Mouse (Mus musculus): ENCODE results near the gene Zfp420. TPM values are rescaled to one million over a fixed set of nuclear protein-coding genes. Genes with fewer than 3 reads are reported as not detected.
"Not testable (repeated sequence)": the region's sequence is repeated elsewhere in the genome, so short reads cannot be mapped to it uniquely, and the experiment has no call there.

Gene Zfp420
- total RNA-seq (2021): 1 to 10 TPM; 2.9 to 3.2 TPM
- long read RNA-seq, experiment 1, partial matches to known transcripts: 0 of 1 reads
- long read RNA-seq, experiment 1, other reads (novel, unspliced or antisense): 1 of 1 reads
- long read RNA-seq, experiment 2, partial matches to known transcripts: 0 of 1 reads
- long read RNA-seq, experiment 2, other reads (novel, unspliced or antisense): 0 of 1 reads

DNA sequence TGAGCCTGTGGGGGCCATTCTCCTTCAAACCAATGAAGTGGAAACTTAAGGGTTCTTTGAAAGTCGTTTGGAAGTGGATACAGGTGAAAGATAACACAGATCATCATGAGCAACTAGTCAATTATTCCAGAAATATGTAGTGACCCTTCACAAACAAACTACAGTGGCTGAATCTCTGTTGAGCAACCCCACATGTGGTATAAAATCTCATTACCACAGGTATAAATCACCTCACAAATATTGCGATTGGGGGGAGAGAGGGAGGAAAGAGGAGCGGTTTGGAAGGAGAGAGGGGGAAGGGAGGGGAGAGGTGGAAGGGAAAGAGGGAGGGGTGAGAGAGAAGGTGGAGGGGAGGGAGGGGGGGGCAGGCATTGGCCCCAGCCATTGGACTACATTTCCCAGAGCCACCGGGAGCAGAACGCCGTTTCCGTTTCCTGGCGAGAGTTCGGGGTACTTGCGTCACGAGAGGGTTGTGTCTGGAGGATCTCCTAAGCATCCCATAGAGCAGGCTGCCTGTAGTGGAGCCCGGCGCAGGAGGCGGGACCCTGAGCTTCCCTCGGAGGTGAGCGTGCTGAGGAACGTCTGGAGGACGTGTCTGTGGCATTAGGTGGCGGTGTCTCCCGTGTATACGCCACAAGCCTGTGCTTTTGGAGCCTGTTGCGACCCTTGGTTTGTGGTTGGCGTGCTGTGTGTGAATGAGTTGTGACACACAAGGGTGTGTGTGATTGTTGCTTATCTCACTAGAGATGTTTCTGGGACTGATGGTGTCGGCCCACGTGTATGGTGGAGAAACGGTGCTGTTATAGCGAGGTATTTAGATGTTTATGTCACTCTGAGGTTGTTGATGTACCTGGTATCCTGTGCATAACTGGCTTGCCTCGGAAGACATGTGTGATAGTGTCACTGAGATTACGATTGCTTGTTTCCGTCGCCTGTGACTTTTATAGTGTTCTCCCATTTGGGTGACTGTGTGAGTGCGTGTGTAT lies at the start of gene Zfp420:
Gene Zfp420, plus strand, starts transcription at position 448 of the 986 bp plus-strand sequence.
- DNase-seq: peak; percentile 86

DNA sequence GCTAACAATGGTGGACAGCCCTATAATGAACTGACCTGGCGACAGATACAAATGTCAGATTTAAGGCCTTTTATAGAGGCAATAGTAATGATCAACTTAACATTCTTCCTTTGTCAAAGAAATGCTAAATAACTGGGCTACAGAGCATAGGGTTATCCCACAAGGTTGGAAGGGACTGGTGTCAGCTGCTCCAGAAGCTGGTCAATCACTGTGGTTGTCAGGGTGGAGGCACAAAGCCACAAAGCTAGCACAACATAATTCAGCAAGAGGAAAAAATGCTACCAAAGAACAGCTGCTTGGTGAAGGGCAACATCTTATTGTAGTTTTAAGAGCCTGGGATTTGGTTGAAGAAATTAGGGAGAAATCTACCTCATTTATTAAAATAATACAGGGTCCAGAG lies 47.5 kb upstream of the Zfp420 start:
- DNase-seq: no peak

DNA sequence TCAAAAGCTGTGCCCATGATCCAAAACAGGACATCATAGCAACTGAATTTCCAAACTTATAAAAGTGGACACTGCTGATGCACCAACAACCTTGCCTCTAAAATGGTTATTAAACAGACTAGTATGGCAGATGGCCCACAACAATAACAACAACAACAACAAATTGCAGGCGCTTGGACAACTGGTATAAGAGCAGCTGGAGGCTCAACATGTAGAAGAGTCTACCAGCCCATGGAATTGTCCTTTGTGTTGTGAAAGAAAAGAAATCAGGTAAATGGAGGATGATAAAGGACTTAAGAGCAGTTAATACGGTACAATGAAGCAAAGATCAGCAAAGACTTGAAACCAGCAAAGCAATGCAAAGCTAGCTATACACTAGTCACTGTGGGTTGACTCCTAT lies 45.4 kb upstream of the Zfp420 start:
- DNase-seq: no peak

DNA sequence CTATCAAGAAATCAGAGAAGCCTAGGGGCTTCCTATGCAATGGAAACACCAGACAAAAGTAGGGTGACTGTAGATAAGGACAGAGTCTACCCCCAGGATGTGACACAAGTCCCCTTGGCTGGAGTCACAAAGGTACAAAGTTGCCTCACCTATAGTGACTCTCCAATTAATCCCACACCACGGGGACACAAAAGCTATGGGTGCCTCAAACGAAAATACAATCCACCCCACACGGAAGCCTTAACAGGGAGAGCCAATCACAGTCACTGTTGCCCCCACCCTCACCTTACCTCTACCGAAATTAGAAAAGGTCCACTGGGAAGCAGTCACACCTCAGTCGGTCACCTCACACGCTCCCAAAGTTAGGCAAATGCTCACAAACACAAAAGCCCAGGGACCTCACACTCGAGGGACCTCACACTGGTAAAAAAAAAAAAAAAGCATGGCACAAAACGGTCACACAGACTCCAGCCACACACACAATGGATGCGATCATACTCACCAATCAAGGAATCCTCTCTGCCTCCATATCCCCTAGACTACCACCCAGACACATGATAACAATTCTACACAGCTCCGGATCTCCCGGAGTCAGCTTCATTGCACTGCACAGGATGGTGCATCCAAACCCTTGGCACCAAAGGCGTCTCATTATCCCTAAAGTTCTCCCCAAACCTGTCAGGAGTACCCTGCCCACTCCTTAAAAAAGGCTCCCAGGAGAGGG lies 44.6 kb upstream of the Zfp420 start:
- DNase-seq: no peak

DNA sequence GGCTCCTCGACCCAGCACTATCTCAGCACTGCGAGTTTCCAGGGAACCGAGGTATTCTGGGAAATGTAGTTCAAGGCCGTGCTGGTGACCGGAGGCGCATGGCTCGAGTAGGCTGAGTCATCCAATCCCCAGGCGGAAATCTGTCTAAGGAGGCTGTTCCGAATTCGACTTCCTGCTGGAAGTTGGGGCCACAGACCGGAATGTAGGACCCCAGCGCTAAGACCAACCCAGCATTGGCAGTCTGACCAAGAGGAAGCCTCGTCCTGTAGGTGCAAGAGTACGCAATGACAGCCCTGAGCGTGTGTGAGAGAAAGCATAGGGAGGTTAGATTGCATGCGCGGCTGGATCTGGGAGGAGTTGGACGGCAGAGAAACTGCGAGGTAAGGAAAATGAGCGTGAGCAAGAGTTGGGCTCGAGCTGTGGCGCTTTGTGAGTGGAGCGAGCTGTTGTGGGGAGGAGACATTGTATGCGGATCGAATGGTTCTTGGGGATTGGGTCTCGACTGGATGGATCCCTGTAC lies 43.8 kb upstream of the Zfp420 start, which contains the start of gene Zfp790:
Gene Zfp790, plus strand, starts transcription at position 205 of the 520 bp plus-strand sequence.
- DNase-seq: peak; percentile 88

DNA sequence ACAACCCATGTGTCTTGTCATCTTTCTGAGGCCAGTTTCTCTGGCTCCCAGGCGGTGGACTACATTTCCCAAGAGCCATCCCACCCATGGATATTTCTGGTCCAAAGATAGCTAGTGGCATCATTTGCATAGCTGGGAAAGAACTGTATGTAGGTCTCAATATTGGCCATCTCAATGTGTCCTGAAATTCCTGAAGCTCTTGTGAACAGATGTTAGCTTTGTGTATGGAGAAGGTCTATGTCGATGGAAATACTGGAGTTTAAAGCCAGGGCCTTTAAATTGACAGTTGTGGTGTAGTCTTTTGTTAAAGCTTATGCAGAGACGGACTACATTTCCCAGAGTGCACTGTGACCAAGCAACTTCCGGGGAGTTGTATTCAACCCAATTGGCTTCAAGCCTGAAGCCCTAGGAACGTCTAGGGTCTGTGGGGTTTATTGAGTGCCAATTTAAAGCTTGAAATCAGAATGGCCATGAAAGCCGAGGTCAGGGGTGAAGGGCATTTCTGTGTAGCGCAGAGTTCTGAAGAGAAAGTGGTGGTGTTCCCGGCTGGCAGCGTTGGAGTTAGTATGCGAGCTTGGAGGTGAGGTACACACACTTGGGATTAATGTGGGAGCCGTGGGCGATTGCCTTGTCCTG lies 41.0 kb upstream of the Zfp420 start:
- peak; percentile 44 for DNase-seq

DNA sequence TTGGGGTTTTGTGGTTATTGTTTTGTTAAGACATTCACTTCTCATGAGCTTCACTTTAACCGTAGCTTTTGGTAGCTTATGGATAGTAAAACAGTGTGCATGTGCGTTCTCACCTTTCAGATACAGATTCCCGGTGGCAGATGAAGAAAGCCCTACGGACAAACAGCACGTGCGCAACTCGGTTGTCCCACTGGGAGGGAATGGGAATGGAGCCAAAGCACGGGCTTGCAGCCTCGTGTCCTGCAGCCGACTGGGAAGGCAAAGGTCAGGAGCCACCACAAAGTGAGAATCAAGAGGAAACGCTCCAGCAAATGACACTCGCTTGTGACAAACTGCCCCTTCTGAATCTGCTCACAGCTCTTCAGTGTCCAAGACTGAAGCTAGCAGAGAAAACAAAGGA lies 31.8 kb upstream of the Zfp420 start:
- no peak for DNase-seq

DNA sequence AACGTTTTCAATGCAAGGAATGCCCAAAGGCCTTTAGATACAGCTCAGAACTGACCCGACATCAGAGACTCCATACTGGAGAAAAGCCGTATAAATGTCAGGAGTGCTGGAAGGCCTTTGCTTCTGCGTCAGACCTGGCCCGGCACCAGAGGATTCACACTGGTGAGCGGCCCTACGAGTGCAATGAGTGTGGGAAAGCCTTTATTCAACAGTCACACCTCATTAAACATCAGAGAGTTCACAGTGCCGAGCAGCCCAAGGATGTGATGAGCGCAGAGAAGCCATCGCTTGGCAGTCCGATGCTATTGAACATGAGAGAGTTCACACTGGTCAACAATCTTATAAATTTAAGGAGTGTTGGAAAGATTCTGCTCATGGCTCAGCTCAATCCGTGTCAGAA lies 30.0 kb upstream of the Zfp420 start:
- no peak for DNase-seq

DNA sequence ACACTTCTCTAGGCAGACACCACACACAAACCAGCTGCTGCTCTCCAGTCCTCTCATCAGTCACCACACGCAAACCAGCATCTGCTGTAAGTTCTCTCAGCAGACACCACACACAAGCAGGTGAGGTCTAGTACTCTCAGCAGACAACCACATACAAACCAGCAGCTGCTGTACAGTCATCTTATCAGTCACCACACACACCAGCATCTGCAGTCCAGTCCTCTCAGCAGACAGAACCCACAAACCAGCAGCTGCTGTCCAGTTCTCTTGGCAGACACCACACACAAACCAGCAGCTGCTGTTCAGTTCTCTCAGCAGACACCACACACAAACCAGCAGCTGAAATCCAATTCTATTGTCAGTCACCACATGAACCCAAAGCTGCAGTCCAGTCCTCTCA lies 23.0 kb upstream of the Zfp420 start:
- DNase-seq: no peak

DNA sequence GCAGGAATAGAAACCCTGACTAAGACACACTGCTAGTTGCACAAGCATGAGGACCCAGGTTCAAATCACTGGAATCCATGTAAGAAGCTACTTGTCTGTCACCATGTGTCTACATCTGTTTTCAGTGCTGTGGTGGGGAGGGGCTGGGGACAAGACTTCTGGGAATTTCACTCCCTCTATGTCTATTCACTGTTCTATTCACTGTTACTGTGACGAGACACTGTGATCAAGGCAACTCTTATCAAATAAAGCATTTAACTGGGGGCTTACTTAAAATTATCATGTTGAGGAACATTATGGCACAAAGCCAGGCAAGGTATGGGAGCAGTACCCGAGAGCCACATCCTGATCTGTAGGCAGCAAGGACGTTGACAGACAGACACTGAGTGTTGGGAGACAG lies 20.5 kb upstream of the Zfp420 start:
- no peak for DNase-seq

DNA sequence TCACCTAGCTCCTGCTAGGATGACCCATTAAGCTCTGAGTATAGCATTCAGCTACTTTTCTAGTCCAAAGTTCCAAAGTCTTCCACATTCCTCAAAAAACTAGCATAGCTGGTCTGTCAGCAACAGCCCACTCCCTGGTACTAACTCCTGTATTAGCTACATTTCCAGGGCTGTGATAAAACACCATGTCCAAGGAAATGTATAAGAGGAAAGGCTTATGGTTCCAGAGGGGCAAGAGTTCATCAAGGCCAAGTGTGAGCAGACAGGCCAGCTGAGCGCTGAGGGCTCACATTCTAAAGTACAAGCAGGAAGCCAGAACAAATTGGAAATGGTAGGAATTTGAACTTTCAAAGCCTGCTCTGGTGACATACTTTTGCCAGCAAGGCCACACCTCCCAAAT lies 17.7 kb upstream of the Zfp420 start:
- DNase-seq: no peak

DNA sequence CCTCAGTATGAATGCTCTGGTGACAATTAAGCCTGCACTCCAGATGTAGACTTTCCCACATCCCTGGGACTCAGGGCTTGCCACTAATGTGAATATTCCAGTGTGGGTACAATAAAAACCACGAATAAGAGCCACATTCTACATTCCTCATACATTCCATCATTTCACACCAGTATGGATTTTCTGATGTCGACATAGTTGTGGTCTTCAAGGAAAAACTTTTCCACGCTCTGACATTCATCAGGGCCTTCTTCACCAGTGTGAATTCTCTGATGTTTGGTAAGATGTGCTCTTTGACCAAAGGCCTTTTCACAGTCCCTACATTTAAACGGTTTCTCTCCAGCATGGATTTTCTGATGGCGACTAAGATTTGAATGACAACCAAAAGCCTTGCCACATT lies 15.2 kb upstream of the Zfp420 start:
- no peak for DNase-seq

DNA sequence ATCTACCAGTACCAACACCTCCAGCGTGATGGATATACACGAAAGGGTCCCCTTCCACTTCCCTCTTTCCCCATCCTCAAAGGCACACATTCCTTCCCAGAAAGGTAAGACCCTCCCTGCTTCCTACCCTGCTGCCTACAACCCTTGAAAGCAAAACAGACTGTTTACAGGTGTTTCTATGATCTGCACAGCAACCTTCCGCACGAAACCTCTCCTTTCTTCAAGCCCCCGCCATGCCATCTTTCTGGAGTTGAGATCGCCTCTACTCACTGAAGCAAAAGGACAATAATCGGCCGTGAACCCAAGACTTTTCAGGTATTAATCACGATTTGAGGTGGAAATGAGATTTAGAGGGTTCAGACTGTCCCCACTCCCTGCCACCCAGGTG lies 7.0 kb upstream of the Zfp420 start:
- no peak for DNase-seq

DNA sequence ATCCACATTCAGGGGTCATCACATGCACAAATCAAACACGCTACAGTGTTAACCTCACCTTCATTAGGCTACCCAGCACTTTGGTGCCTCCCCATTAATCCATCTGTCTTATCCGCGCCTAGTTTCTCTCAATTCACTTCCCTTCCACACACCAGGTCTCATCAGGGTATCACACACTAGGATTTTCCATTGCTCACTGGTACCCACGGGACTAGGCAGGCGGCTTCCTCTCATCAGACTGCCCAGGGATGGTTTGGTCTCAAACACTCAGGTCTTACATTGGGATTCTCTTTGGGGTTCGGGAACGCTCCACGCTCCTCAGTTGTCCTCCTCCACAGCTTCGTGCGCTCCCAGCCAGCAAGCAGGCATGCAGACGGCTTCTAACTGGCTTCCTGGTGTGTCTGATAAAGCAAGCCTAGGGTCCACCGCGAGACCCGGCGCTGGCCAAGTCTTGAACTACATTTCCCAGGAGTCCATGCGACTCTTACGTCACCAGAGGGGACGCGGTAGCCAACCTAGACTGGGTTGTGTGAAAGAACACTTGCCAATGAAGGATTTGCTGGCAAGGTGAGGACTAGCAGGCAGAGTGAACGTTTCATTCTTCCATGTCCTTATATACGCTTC lies 6.4 kb upstream of the Zfp420 start, which contains the start of gene Zfp940:
Gene Zfp940, minus strand, starts transcription at position 451 of the 624 bp plus-strand sequence.
- DNase-seq: peak; percentile 64

DNA sequence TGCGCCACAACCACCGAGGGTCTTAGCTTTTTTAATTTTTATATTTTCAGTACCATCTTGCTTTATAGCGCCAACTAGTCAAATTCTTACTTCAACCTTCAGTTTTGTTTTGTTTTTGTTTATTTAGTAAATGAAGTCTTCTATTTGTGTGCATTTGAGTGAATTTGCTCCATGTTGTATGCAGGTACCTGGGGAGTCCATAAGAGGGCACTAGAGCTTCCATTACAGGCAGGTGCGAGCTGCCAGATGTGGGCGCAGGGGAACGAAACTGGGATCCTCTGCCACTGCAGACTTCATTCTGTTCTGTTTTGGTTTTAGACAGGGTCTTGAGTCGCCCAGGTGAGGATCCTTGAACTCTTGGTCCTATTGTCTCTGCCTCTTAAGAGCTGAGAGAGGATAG lies 1.9 kb downstream of the Zfp420 start:
- DNase-seq: no peak

DNA sequence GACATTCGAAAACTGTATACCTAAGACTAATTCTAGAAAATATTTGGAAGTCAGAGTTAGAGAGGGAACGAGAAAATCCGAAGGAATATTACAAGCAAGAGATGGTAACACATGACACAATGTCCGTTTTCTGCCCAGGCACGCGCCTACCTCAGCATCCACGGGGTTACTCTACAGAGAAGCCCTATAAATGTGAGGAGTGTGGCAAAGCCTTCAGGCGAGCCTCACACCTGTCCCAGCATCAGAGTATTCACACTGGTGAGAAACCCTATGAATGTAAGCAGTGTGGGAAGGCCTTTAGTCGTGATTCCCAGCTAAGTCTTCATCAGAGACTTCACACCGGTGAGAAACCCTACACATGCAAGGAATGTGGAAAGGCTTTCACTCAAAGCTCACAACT lies 14.5 kb downstream of the Zfp420 start:
- no peak for DNase-seq

DNA sequence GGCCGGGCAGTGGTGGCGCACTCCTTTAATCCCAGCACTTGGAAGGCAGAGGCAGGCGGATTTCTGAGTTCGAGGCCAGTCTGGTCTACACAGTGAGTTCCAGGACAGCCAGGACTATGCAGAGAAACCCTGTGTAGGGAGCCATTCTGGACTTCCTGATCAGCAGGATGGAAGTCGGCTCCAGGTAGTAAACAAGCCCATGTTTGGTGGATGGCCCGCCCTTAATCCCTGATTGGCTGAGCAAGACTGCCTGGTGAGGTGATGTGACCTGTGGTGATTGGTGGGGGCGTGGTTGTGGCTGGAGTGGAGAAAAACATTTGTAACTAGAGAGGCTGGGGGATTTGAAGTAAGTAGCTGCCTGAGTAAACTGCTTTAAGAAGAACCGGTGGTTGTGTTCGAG lies 17.8 kb downstream of the Zfp420 start:
- not testable (repeated sequence) for DNase-seq

DNA sequence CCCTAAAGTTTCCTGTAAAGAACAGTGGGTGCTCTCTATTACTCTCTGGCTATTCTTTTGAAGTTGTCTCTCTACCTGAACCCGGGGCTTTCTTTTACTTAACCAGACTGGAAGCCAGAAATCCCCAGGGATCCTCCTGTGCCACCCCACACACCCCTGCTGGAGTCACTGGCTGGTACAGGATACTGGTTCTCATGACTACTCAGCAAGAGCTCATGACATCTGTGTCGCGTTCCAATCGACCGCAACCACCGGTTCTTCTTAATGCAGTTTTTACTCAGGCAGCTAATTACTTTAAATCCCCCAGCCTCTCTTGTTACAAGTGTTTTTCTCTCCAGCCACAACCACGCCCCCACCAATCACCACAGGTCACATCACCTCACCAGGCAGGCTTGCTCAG lies 20.3 kb downstream of the Zfp420 start:
- DNase-seq: no peak

DNA sequence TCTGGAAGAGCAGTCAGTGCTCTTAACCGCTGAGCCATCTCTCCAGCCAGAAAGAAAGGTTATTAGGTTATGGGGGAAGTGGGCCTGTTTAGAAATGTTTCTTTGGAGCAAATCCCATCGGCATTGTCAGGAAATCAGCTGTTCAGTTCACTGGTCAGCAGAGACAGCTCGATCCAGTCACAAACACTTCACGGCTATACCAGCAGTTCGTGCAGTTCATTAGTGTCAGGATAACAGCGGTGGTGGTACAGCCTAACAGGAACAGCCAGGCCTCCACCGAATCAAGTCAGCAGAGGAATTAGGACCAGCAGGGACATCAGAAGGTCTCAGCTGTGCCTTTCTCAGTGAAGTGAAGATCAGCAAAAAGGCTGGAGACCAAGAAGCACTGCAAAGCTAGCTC lies 21.1 kb downstream of the Zfp420 start:
- DNase-seq: no peak

DNA sequence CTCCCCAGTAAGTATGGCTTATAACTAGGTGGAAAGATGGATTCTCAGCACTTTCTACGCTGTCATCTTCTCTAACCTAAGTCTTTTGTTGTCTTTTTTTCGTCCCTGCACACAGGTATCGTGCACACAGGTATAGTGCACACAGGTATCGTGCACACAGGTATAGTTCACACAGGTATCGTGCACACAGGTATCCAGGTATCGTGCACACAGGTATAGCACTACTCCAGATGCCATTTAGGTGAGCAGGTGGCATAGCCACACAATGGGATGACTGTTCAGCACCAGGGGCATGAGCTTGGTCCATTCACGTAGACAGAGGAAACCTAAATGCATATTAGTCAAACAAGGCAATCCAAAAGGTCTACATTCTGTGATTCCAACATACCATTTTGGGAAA lies 30.7 kb downstream of the Zfp420 start:
- DNase-seq: no peak

DNA sequence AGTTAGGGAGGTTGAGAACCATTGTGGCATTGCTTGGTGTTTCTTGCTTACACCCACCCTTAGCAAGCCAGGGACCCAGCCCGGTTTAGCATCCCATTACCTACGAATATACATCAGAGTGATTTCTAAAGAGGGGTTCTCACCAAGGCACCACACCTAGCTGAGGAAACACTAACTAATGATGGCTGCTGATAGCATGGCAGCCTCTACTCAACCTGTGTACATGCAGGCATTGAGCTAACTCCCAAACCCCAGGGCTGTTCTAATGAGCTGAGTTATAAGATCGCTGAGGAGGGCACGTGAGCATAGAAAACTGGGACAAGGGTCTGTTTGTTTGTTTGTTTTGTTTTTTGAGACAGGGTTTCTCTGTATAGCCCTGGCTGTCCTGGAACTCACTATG lies 33.0 kb downstream of the Zfp420 start:
- no peak for DNase-seq

DNA sequence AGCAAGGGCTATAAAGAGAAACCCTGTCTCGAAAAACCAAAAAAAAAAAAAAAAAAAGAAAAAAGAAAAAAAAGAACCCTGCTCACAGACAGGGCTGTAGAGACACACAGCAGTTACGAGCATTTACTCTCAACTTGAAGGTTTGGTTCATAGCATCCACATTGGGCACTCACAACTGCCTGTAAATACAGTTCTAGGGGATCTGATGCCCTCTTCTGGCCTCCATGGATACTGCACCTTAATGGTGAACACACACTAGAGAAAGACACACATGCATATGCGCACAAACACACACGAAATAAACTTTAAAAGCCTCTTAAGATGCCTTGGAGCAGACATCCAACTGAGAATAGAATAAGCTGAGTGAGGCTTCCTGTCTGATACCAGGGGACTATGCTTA lies 38.6 kb downstream of the Zfp420 start:
- no peak for DNase-seq

Measured in gastrocnemius, postnatal 25 days (tissue).